Mouse (Mus musculus) testis, adult 2 months (tissue): ENCODE data around the gene Armc9. TPM values are rescaled to one million over a fixed set of nuclear protein-coding genes. Genes with fewer than 3 reads are reported as not detected.

Experiments
- H3K27ac ChIP-seq: fragments of 200-500 bp; 2 replicates; pipeline ENCODE4 v1.5.1; 2012; ENCODE audit warnings: low read depth, low read length; ENCODE audit not compliant: control insufficient read depth, insufficient read depth
- H3K27me3 ChIP-seq: fragments of 200-500 bp; 2 replicates; pipeline ENCODE4 v1.6.1; 2012; ENCODE audit warnings: mild to moderate bottlenecking, low read length, moderate library complexity; ENCODE audit not compliant: control insufficient read depth, insufficient read depth
- H3K36me3 ChIP-seq: fragments of 200-500 bp; 2 replicates; pipeline ENCODE4 v1.6.1; 2012; ENCODE audit warnings: mild to moderate bottlenecking, low read length; ENCODE audit not compliant: control insufficient read depth, insufficient read depth
- H3K4me1 ChIP-seq: fragments of 200-500 bp; 2 replicates; pipeline ENCODE4 v1.6.1; 2012; ENCODE audit warnings: low read length; ENCODE audit not compliant: control insufficient read depth, insufficient read depth
- H3K4me3 ChIP-seq: fragments of 200-500 bp; 2 replicates; pipeline ENCODE4 v1.5.1; 2012; ENCODE audit warnings: low read depth, mild to moderate bottlenecking, low read length, moderate library complexity, mixed read lengths; ENCODE audit not compliant: control insufficient read depth
- CTCF ChIP-seq: fragments of 200-500 bp; IDR thresholded peaks from 2 replicates; pipeline ENCODE4 v1.5.1; 2012; ENCODE audit warnings: low read depth, mild to moderate bottlenecking, inconsistent platforms, low read length, moderate library complexity; ENCODE audit not compliant: control insufficient read depth, insufficient read depth, insufficient replicate concordance
- POLR2A ChIP-seq: fragments of 200-500 bp; IDR thresholded peaks from 2 replicates; pipeline ENCODE4 v1.6.1; 2012; ENCODE audit warnings: low read depth, mild to moderate bottlenecking, inconsistent platforms, low read length, moderate library complexity; ENCODE audit not compliant: control insufficient read depth
- polyA plus RNA-seq: library from polyadenylated mRNA; depleted of rRNA; stranded (reverse); fragments of >200 nt; gene quantifications from 2 replicates; pipeline ENCODE4 v1.2.3, GENCODE M21; 2012

The Armc9 gene
- polyA plus RNA-seq, 1 experiment = 36.5 TPM

- H3K4me3 ChIP-seq = no peak overlapping the region
- TF ChIP-seq CTCF (no peak), POLR2A (no peak)
- H3K27ac ChIP-seq = no peak overlapping the region
- H3K27me3 ChIP-seq = no peaks in the 10 kb centered on the region; the same call in 1 of the 2 replicates
- peaks cover 9% of the 10 kb centered on the region for H3K4me1 ChIP-seq
- H3K36me3 ChIP-seq = no peaks in the 10 kb centered on the region
Measured at GRCm38 (mm10) chr1:86307871-86308641, 153.5 kb downstream of the Armc9 start.

- no peak for TF ChIP-seq POLR2A
- TF ChIP-seq CTCF = no peak
- Histone ChIP-seq H3K36me3 (no peaks in the 10 kb centered on the region), H3K27ac (no peak overlapping the region), H3K4me1 (peaks cover 4% of the 10 kb centered on the region), H3K27me3 (no peaks in the 10 kb centered on the region), H3K4me3 (no peak overlapping the region)
Measured at GRCm38 (mm10) chr1:86309270-86309833, 154.8 kb downstream of the Armc9 start.

GRCm38 (mm10) chr1:86310536-86311310, 156.1 kb downstream of the Armc9 start:
- TF ChIP-seq CTCF = no peak
- TF ChIP-seq POLR2A = no peak
- H3K4me3 ChIP-seq = no peak overlapping the region
- H3K4me1 ChIP-seq = peaks cover 4% of the 10 kb centered on the region
- no peaks in the 10 kb centered on the region for H3K27me3 ChIP-seq
- no peak overlapping the region for H3K27ac ChIP-seq
- H3K36me3 ChIP-seq = no peaks in the 10 kb centered on the region

- no peak for TF ChIP-seq POLR2A
- no peak for TF ChIP-seq CTCF
- Histone ChIP-seq H3K27me3 (no peaks in the 10 kb centered on the region), H3K27ac (no peak overlapping the region), H3K4me1 (peaks cover 4% of the 10 kb centered on the region), H3K36me3 (no peaks in the 10 kb centered on the region), H3K4me3 (no peak overlapping the region)
Measured at GRCm38 (mm10) chr1:86311467-86312005, 157.0 kb downstream of the Armc9 start.

GRCm38 (mm10) chr1:86312269-86312668, 157.7 kb downstream of the Armc9 start:
- no peak overlapping the region for H3K4me3 ChIP-seq
- TF ChIP-seq POLR2A (no peak), CTCF (no peak)
- no peaks in the 10 kb centered on the region for H3K27me3 ChIP-seq
- H3K4me1 ChIP-seq = peaks cover 4% of the 10 kb centered on the region
- no peaks in the 10 kb centered on the region for H3K36me3 ChIP-seq
- H3K27ac ChIP-seq = no peak overlapping the region

GRCm38 (mm10) chr1:86313096-86313771, 158.7 kb downstream of the Armc9 start:
- Histone ChIP-seq H3K4me3 (no peak overlapping the region), H3K27ac (no peak overlapping the region), H3K27me3 (no peaks in the 10 kb centered on the region), H3K36me3 (no peaks in the 10 kb centered on the region), H3K4me1 (peaks cover 4% of the 10 kb centered on the region)
- TF ChIP-seq CTCF = no peak
- TF ChIP-seq POLR2A = no peak

GRCm38 (mm10) chr1:86313772-86314125, 159.2 kb downstream of the Armc9 start:
- H3K36me3 ChIP-seq = no peaks in the 10 kb centered on the region
- no peaks in the 10 kb centered on the region for H3K27me3 ChIP-seq
- H3K27ac ChIP-seq = no peak overlapping the region
- TF ChIP-seq POLR2A (no peak), CTCF (no peak)
- H3K4me3 ChIP-seq = no peak overlapping the region
- H3K4me1 ChIP-seq = peaks cover 4% of the 10 kb centered on the region
